Mouse (Mus musculus): ENCODE data around the gene Ephx4.
"Not testable (repeated sequence)": the region's sequence is repeated elsewhere in the genome, so short reads cannot be mapped to it uniquely, and the experiment has no call there.

Ephx4 gene

DNA sequence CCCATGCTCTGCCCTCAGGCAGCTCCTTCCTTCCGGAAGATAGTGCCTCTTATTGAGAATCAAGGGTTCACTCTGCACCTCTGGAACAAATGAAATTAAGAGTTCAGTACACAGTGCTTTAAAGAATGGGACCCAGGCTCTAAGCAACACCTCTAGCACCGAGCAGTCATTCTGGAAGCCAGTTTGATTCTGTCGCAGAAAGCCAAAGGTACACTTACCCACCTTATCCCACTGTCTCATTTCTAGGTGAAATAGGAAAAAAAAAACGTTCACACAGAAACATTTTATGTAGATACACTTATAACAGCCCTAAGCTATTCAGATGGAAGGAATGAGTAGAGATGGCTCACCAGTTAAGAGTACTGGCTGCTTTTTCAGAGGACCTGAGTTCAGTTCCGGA is at the start of gene Ephx4:
TSS of gene Ephx4 (plus strand) at position 301 of the 400 bp plus-strand sequence.
- ATAC-seq (ENCODE audit: low TSS enrichment) = no peak

DNA sequence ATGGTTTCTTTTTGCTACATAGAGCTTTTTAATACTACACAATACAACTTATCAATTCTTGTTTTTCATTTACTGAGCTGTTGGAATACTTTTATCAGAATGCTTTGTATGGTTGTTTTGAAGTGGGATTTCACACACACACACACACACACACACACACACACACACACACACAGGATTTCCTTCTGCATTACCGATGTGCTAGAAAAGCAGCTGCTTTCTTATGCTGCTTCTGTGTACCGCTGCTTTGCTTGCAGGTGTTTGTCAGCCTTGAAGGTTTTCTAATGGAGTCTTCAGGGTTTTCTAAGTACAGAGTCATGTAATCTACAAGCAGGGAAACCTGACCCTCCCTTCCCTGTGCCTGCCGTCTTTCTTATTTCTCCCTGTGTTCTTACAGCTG is 48.6 kb upstream of the Ephx4 start:
- no peak for ATAC-seq (ENCODE audit: low TSS enrichment)

DNA sequence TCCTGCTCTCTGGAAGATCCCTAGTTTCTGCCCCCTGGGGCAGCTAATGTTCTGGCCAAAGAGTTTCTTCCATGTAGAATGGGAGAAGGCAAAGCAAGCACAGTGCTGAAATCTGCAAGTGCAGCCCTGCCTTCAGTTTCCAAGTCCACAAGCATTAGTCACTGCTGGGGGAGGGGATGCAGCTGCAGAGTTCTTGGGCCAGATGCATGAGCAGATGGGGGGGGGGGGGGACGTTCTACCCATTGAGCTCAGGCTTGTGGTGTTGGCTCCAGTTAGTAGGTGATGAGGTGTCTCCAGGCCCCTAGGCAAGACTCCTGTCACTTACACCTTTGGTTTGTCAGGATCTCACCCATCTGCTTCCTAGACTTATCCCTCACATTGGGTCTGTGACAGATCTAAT is 46.7 kb upstream of the Ephx4 start:
- ATAC-seq (ENCODE audit: low TSS enrichment) = peak; percentile 27

DNA sequence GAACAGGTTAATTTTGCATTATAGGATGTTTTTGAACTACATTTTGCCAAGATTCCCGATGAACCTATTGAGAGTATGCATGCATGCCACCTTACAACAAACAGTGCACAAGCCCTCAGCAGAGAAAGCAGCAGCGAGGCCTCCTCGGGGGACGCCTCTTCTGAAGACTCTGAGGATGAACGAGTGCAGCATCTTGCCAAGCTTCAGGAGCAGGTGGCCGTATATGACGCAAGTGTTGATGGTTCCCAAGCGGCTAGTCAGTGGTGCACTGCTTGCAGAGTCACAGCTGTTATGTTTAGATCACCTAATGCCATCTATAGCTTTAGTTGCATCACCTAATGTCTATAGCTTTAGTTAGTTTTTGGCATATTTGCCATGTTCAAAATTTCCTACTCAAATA is 44.8 kb upstream of the Ephx4 start:
- ATAC-seq (ENCODE audit: low TSS enrichment) = no peak

DNA sequence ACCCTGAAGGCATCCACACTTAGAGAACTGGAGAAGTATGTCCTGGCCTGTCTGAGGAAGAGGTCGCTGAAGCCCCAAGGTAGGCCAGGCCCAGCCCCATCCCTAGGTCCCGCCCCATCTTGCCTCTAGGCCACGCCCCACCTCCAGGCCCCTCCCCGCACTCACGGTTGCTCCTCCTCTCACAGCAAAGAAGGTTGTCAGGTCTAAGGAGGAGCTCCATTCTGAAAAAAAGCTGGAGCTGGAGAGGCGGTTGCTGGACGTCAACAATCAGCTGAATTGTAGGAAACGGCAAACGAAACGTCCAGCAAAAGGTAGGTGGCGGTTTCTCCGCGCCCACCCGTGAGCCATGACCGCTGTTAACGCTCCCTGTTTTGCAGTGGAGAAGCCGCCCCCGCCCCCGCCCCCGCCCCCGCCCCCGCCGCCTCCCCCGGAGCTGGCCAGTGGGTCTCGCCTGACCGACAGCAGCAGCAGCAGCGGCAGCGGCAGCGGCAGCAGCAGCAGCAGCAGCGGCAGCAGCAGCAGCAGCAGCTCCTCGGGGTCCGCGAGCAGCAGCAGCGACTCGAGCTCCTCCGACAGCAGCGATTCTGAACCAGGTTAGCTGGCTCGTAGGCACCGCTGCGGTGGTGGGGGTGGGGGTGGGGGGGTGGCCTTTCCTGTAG is 43.0 kb upstream of the Ephx4 start:
- ATAC-seq (ENCODE audit: low TSS enrichment) = peak; percentile 99

DNA sequence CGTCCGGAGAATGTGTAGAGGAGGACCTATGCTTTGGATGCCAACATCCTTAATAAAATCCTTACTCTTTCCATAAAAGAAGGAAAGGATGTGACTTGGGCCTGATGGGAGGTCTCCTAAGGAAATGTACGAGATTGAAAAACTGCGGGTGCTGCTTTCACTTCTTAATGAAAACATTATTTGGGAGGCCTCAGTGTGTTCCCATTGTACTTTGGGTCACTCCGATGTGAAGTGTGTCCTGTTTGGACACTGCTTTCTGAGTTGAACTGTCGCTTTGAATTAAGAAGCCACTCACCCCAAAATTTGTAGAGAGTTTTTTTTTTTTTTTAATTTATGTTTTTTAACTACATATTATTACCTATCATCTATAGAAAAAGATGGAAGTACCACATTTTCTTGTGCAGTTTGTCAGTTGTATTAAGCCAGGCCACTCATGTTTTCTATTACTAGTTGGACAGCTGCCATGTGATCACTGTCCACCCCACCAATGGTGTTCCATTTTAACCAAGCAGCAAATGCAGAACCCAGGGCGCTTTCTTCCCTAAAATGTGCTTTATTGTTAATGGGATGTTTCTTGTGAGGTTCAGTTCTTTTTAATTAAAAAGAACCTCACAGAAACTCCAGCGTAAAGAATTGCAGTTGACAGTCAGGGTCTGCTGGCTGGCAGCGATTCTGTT is 42.3 kb upstream of the Ephx4 start:
- no peak for ATAC-seq (ENCODE audit: low TSS enrichment)

DNA sequence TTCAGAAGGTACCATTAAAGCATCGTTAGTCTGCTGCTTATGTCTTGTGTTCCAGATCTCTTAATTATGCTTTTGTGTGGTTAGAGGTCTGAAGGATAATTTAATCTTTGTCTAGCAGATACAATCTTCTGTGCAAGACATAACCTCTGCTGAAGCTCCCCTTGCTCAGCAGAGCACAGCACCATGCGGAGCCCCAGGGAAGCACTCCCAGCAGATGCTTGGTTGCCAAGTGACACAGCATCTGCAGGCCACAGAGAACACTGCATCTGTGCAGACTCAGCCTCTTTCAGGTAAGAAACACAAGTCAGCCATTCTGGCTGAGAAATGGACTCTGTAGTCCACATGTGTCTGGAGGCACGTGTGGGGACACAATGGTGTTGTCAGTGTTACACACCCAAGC is 32.5 kb upstream of the Ephx4 start:
- no peak for ATAC-seq (ENCODE audit: low TSS enrichment)

DNA sequence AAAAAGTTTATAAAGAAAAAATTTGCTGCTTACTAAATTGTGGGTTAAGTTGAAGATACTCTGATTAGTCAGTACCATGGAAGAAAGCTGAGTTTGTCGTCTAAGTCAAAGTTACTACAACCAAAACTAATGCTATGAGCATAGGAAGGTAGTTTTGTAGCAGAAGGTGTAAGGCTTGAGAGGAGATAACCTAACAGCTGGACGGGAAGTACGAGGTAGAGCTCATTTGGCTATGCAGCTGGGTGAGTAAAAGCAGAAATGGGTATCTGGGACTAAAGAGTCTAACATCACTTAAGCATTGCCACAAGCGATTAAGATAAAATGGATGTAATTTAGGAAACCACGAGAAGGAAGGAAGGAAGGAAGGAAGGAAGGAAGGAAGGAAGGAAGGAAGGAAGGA is 31.2 kb upstream of the Ephx4 start:
- no peak for ATAC-seq (ENCODE audit: low TSS enrichment)

DNA sequence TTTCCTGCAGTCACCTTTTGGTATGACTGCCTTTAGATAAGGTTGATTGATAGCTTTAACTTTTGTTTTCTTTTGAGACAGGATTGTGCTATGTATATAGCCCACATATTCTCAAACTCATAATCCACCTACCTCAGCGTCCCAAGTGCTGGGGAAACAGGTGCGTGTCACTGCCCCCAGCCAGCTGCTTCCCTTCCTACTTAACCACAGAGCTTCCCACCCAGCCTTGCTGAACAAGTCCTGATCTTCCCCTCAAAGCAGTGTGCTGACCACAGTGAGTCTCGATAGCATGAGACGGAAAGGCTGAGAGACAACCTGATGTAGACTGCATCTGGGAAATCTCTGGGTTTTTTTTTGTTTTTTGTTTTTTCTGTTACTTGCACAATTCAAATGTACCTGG is 29.3 kb upstream of the Ephx4 start:
- ATAC-seq (ENCODE audit: low TSS enrichment) = no peak

DNA sequence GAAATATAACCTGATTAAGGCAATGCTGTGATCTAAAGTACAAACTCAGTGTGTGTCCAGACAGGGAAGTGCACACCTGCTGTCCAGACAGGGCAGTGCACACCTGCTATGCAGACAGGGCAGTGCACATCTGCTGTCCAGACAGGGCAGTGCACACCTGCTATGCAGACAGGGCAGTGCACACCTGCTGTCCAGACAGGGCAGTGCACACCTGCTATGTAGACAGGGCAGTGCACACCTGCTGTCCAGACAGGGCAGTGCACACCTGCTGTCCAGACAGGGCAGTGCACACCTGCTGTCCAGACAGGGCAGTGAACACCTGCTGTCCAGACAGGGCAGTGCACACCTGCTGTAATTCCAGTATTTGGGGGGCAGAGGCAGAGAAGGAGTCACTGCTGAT is 16.1 kb upstream of the Ephx4 start:
- ATAC-seq (ENCODE audit: low TSS enrichment) = not testable (repeated sequence)

DNA sequence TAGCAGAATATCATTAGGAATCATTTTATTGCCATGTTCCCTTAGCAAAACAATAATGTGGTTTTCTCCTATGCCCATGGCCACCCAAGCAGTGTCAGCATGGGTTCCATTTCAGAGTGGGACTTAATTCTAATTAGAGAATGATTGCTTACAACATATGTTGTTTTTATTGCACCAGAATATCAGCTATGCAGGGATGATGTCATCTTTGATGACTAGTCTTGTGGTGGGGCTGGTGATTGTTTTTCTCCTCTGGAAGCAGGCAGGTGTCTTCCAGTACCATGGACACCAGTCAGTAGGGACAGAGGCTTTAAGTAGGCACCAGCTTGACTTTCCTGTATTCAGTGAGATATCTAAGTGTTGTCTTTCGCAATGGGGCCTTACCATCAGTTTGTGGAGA is 14.7 kb upstream of the Ephx4 start:
- ATAC-seq (ENCODE audit: low TSS enrichment) = no peak

DNA sequence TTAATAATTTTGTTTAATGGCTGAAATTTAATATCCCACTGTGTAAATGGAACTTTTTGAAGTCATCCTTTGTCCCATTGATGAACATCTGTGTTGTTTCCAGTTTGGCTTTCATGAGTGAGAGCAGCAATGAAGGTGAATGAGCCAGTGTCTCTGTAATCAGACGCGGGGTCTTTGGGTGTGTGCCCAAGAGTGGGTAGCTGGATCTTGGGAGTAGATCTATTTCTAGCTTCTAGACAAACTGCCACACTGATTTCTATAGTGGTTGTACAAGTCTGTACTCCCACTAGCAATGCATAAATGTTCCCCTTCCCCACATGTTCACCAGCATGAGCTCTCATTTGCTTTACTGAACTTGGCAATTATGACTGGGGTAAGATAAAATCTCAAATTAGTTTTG is 13.2 kb upstream of the Ephx4 start:
- no peak for ATAC-seq (ENCODE audit: low TSS enrichment)

DNA sequence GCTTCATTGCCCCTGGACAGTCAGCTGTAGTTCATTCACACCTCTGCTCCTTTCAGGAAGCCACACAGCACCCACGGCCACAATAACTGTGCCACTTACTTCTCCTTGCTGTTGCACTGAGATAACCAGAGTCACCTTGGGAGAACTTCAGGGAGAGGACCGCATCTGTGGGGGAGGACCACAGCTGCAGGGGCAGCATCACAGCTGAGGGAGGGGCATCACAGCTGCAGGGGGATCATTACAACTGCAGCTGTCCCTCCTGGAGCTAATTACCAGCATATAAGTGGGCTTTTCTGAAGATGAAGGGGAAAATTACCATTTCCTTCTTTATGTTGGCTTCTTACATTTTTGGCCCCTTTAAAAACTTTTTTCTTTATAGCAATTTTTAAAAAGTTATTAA is 8.1 kb upstream of the Ephx4 start:
- no peak for ATAC-seq (ENCODE audit: low TSS enrichment)

DNA sequence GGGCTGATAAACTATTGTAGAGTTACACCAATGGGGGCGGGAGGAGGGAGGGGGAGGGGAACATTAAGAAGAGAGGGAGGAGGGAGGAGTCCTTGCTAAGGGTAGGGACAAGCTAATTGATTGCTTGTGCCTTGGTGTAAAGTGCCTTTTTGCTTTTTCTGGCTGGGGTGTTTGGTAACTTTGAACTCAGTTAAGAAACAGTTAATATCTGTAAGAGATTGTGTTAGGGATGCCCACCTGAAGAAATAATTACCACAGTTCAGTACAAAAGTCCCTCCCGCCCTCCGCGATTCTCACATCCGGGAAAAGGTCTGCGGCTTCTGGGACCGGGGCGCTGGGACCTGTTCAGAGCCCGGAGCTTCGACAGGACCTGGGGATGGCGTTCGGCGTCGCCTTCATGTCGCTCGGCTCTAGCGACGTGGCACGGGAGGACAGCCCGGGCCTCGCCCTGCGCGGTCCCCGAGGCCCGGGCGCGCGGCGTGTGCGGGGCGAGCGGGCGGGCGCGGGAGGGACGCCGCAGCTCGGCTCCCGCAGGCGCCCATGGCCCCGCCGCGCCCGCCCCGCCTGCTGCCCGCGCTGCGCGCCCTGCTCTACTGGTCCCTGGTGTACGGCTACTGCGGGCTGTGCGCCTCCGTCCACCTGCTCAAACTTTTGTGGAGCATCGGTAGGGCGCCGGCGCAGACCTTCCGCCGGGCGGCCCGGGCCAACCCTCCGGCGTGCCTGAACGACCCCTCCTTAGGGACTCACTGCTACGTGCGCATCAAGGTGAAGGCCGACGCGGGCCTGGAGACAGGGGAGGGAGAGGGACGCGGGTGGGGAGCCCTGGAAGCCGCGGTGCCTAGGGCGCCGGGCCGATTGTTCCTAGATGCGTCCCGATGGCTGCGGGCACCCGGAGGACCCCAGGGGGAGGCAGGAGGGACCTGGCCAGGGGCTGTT is 743 bp downstream of the Ephx4 start:
- peak; percentile 21 for ATAC-seq (ENCODE audit: low TSS enrichment)

DNA sequence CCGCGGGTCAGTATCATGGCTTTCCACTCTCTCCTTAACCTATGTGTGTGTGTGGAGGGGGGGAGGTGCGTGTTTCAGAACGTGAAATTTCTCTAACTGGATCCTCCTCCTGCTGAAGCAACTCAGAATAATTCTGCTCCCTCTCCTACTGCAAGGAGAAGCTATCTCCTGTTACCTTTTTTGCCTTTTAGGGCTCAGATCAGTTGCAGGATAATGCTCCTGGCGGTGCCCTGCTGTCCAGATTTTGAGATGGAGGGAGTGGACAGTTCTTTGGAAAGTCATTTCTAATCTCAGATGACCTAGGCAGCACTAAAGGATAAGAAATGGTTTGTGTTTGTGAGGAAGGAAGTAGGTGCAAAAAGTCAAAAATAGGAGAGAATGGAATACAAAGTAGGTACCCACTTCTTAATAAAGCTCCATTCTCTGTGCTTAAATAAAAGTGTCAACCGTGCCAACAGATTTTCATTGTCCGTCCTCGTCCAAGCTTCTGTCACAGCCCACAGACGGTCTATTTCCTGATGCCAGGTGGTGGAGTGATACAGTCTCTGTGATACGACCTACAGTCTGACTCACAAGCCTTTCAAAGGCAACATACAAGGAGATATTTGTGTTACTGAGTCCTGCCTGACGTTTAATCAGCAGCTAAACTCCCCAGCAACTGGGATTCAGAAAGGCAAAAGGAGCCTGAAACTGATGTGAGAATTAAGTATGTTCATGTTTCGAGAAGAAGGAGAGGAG is 1.6 kb downstream of the Ephx4 start:
- peak; percentile 51 for ATAC-seq (ENCODE audit: low TSS enrichment)

DNA sequence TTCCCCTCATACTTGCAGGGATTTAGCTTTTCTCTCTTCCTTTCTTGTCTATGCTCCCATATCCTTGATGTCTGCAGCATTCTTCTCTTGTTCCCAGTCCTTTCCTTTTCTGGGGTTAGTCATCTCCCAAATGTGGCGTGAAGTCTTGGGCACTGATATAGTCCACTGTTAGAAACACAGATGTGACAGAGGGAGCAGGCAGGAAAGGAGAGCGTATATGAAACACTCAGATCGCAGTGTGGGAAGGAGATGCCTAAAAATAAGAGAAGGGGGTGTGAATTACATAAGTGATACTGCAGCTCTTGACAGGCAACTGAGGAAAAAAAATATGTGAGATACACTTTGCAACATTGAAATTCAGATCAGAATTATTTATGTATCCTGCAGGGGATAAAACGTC is 2.8 kb downstream of the Ephx4 start:
- peak; percentile 76 for ATAC-seq (ENCODE audit: low TSS enrichment)

DNA sequence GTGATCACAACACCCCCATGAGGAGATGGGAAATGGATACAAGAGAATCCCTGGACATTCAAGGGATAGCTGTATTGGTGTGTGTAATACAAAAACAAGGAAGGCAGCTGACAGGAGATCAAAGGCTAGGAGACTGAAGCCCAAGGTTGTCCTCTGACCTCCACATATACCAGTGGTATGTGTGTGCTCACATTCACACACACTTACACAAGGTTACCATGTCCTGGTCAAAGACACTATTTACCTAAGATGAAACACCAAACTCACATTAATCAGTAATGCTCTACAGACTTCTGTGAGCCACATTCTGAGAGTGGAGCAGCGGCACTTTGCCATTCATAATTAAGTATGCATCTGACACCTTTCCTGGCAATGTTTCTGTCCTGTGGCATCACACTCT is 7.8 kb downstream of the Ephx4 start:
- ATAC-seq (ENCODE audit: low TSS enrichment) = no peak

DNA sequence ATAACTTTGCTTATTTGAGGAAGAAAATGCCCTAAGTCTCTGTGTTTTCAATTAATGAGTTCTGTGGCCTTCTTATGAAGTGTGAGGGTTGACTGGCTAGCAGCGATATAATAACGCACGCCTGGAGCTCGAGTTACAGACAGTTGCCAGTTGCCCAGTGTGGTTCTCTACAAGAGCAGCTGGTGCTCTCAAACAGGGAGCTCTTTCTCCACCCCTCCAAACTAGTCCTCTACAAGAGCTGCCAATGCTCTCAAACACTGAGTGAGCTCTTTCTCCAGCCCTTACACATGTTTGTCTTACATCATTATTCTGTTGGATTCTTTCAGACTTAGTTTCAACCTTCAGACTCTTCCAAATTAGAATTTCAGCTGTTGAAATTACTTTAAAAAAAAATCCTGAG is 8.8 kb downstream of the Ephx4 start:
- peak; percentile 72 for ATAC-seq (ENCODE audit: low TSS enrichment)

DNA sequence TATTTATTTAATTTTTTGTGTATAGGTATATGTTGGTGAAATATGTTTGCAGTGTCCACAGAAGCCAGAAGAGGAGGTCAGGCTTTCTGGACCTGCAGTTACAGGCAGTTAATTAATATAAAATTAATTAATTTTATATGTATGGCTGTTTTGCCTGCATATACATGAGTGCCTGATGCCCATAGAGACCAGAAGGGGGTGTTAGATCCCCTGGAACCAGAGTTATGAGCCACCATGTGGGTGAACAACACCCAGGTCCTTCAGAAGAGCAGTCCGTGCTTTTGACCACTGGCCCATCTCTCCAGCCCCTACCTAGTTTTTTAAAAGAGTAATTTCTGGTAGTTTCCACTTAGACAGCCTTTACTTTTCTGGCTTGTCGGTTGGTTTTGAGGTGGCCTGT is 9.7 kb downstream of the Ephx4 start:
- ATAC-seq (ENCODE audit: low TSS enrichment) = no peak

DNA sequence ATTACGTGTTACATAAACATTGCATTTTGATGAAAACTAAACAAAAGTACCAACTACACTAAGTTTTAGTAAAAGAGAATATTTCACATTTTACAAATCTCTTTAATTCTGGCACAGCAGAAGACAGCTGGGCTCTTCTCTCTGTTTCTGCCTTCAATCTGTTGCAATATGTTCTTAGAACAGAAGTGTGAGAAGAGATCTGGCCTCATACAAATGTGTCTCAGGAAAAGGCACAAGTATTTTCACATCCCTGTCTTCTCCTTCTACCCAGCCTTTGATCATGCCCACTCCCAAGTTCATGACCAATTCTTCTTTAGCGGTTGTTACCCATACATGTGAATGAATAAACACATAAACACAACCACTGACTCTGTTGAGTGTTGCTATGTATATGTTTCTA is 12.6 kb downstream of the Ephx4 start:
- peak; percentile 69 for ATAC-seq (ENCODE audit: low TSS enrichment)

DNA sequence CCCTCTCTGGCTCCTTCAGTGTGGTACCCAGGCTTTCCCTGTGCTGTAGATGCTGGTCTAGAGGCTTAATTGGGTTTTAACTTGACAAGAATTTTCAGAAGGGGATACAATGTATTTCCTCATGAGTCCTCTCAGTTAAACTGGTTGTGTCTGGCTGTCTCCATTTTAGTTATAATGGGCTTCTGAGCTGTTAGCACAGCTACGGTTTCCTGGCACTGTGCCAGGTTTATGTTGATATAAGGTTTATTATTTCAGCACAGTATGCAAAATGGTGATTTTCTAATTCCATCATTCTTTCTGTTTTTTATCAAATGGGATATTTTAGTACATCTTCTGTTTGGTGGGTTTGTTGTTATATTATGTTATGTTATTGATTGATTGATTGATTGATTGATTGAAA is 19.1 kb downstream of the Ephx4 start:
- ATAC-seq (ENCODE audit: low TSS enrichment) = no peak

DNA sequence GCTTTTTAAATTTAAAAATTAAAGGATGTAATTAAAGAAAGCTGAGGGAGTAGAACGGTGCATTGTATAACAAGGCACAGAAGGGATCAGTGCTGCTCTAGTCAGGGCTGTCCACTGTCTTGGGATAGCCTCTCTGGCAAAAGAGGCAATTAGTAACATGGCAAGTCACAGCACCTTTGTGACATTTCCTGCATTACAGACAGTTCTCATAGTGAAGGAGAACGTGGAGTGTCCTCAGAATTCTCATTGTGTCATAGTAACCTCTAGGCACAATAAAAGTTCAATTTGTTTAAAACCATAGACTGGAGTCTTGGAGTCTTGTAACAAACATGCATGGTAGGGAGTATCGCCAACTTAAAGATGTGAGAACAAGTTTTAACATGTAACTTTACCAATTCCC is 28.7 kb downstream of the Ephx4 start, which contains the start of gene Lpcat2b:
TSS of gene Lpcat2b (plus strand) at position 301 of the 400 bp plus-strand sequence.
- no peak for ATAC-seq (ENCODE audit: low TSS enrichment)
